8 mouse cellular contexts compared by ENCODE assay signal in genomic region chr9:123523676-123524075, GRCm38 (mm10). TPM values are rescaled to one million over a fixed set of nuclear protein-coding genes. Genes with fewer than 3 reads are reported as not detected.
DNase-seq lines count a peak whose midpoint lies in the region; ATAC-seq and TF ChIP-seq lines count a peak whose summit lies in the region.
"Had no signal": no experiment of that assay in that cellular context is flagged by ENCODE, and none has a peak within 500 bp of the region (broad histone marks: within the 10 kb centered on the region; RNA-seq: fewer than 3 reads in every experiment).

No protein-coding gene starts in this region.

- H3K36me3 ChIP-seq in intestine, postnatal 0 days (ENCODE audit: control insufficient read depth, insufficient read depth): peaks cover 20% of the 10 kb centered on the region
- H3K36me3 ChIP-seq in intestine, embryonic 16.5 days (ENCODE audit: control insufficient read depth, insufficient read depth, low read length): peaks cover 11% of the 10 kb centered on the region
- H3K36me3 ChIP-seq in E14TG2a.4 (ENCODE audit: insufficient read depth, low read length): peaks cover 11% of the 10 kb centered on the region

- H3K4me1 ChIP-seq in intestine, postnatal 0 days (replicated peaks; ENCODE audit: control insufficient read depth, insufficient read depth, low read length): peaks cover 10% of the 10 kb centered on the region; the same call in 1 of the 2 replicates
- peaks cover 6% of the 10 kb centered on the region; the same call in 1 of the 2 replicates for H3K4me1 ChIP-seq in intestine, embryonic 16.5 days (ENCODE audit: control insufficient read depth, insufficient read depth, low read length)
- peaks cover 12% of the 10 kb centered on the region for H3K4me1 ChIP-seq in E14TG2a.4 (replicated peaks; ENCODE audit: low read depth, low read length)
- no peaks in the 10 kb centered on the region for H3K4me1 ChIP-seq in olfactory bulb, adult 2 months (ENCODE audit: control insufficient read depth, insufficient read depth, low read length)

- no peak overlapping the region for H3K4me2 ChIP-seq in intestine, postnatal 0 days (replicated peaks; ENCODE audit: low read depth)
- no peak overlapping the region for H3K4me2 ChIP-seq in intestine, embryonic 16.5 days (ENCODE audit: low read depth, low read length)
- H3K4me2 ChIP-seq: midbrain, embryonic 12.5 days had no signal

- WGBS in intestine, postnatal 0 days: 39% methylated on average over 3 of the region's 3 CpGs
- WGBS in intestine, embryonic 16.5 days: 43% methylated on average over 3 of the region's 3 CpGs
- 42% methylated on average over 3 of the region's 3 CpGs for WGBS in olfactory bulb, adult 2 months

- TF ChIP-seq POLR2A in olfactory bulb, adult 2 months (IDR thresholded peaks at IDR 0.05; ENCODE audit: insufficient read depth, low read depth, low read length): no peak

- no peak overlapping the region for H3K9ac ChIP-seq in intestine, postnatal 0 days (ENCODE audit: low read depth, low read length)
- no peak overlapping the region for H3K9ac ChIP-seq in intestine, embryonic 16.5 days (ENCODE audit: low read depth, low read length)
- H3K9ac ChIP-seq: midbrain, embryonic 12.5 days had no signal

- H3K4me3 ChIP-seq in intestine, postnatal 0 days (ENCODE audit: low read depth, low read length): no peak overlapping the region
- H3K4me3 ChIP-seq in intestine, embryonic 16.5 days (ENCODE audit: low read length): no peak overlapping the region
- H3K4me3 ChIP-seq in E14TG2a.4 (replicated peaks; ENCODE audit: low read length): no peak overlapping the region
- H3K4me3 ChIP-seq in olfactory bulb, adult 2 months (ENCODE audit: insufficient read depth, low read depth, low read length): no peak overlapping the region
- H3K4me3 ChIP-seq: midbrain, embryonic 12.5 days had no signal

- no peaks in the 10 kb centered on the region for H3K9me3 ChIP-seq in intestine, postnatal 0 days (ENCODE audit: control insufficient read depth)
- H3K9me3 ChIP-seq in intestine, embryonic 16.5 days (ENCODE audit: control insufficient read depth, low read length): no peaks in the 10 kb centered on the region
- no peaks in the 10 kb centered on the region for H3K9me3 ChIP-seq in E14TG2a.4 (ENCODE audit: low read length)
- H3K9me3 ChIP-seq: midbrain, embryonic 12.5 days had no signal

- TF ChIP-seq CTCF in intestine, postnatal 0 days (IDR thresholded peaks at IDR 0.05; ENCODE audit: low read depth): peak; percentile 80
- TF ChIP-seq CTCF in E14TG2a.4 (conservative IDR thresholded peaks at IDR 0.05; ENCODE audit: low read length): peak; percentile 58
- TF ChIP-seq CTCF in olfactory bulb, adult 2 months (IDR thresholded peaks at IDR 0.05; ENCODE audit: insufficient read depth, low read depth, low read length): peak; percentile 27; the same call in 1 of the 2 replicates

- ATAC-seq in intestine, postnatal 0 days: no peak
- ATAC-seq in intestine, embryonic 16.5 days: no peak

- H3K27me3 ChIP-seq in intestine, postnatal 0 days (replicated peaks; ENCODE audit: control insufficient read depth, insufficient read depth, low read length): no peaks in the 10 kb centered on the region
- H3K27me3 ChIP-seq in intestine, embryonic 16.5 days (replicated peaks; ENCODE audit: control insufficient read depth, insufficient read depth, low read length): no peaks in the 10 kb centered on the region
- H3K27me3 ChIP-seq in E14TG2a.4 (ENCODE audit: insufficient read depth, low read length): no peaks in the 10 kb centered on the region
- H3K27me3 ChIP-seq: midbrain, embryonic 12.5 days had no signal

- H3K27ac ChIP-seq in intestine, postnatal 0 days (ENCODE audit: low read depth, low read length): no peak overlapping the region
- H3K27ac ChIP-seq in intestine, embryonic 16.5 days (ENCODE audit: low read length): no peak overlapping the region
- no peak overlapping the region for H3K27ac ChIP-seq in olfactory bulb, adult 2 months (ENCODE audit: insufficient read depth, low read depth, low read length)
- H3K27ac ChIP-seq: midbrain, embryonic 12.5 days had no signal

- peak; percentile 62 for DNase-seq in A20 (ENCODE audit: low read depth, low spot score)
- peak; percentile 31 for DNase-seq in embryo, embryonic 11.5 days (ENCODE audit: low read depth, low spot score)
- no peak for DNase-seq in right cerebral cortex, postnatal 25 days

RNA-seq across cellular contexts. Expression of gene Sacm1l, which starts 5.9 kb away (rescaled TPM):
- polyA plus RNA-seq in intestine, postnatal 0 days (2015; fragmentation: Nextera tagmentation; extraction: Ambion mirVana): 37.3 and 42.6 TPM in 2 replicates
- polyA plus RNA-seq in intestine, embryonic 16.5 days (2015; fragmentation: Nextera tagmentation; extraction: Ambion mirVana): 74.4 and 87.4 TPM in 2 replicates
- not detected in 2 replicates for polyA plus RNA-seq in olfactory bulb, adult 2 months (2012; ENCODE audit: insufficient read depth, insufficient read length, low replicate concordance, missing spikeins)

RNA-seq across cellular contexts. Expression of gene Limd1, which starts 45.2 kb away (rescaled TPM):
- 40.6 and 42.9 TPM in 2 replicates for polyA plus RNA-seq in intestine, postnatal 0 days (2015; fragmentation: Nextera tagmentation; extraction: Ambion mirVana)
- polyA plus RNA-seq in intestine, embryonic 16.5 days (2015; fragmentation: Nextera tagmentation; extraction: Ambion mirVana): 51.5 and 55.7 TPM in 2 replicates
- not detected in 2 replicates for polyA plus RNA-seq in olfactory bulb, adult 2 months (2012; ENCODE audit: insufficient read depth, insufficient read length, low replicate concordance, missing spikeins)

Comparison
In these comparisons a context has a peak if more than half of its experiments do, and no peak if none do; other contexts are left out.
1. CTCF ChIP-seq: peak in every context shown above with its lines; median percentile 80 in intestine, postnatal 0 days; 58 in E14TG2a.4; 27 in olfactory bulb, adult 2 months.
2. RNA of gene Limd1, which starts 45.2 kb away (polyA plus RNA-seq): 51.5 to 55.7 TPM in intestine, embryonic 16.5 days and 40.6 to 42.9 TPM in intestine, postnatal 0 days; not detected in olfactory bulb, adult 2 months; every median in the first group is over 10 times any median in the second.